Comparison of ENCODE assay signal across 11 mouse cellular contexts in the genomic region with DNA sequence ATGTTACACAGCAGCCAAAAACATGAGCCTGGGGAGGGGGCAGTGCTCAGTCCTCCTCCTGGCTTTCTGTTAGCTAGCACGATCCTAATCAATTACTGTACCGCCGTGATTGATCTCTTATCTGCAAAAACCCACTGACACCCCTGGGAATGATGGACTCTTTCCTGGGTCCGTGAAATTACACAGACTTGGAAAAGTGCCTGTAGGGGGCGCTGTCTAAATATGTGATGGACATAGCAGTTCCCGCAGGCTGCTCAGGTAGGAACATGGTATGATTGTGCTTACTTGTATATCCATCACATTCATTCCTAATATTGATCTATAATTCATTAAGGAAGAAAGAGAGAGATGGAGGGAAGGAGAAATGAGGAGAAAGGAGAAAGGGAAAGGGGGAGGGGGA.
DNase-seq lines count a peak whose midpoint lies in the region; ATAC-seq and TF ChIP-seq lines count a peak whose summit lies in the region.
"Had no signal": no experiment of that assay in that cellular context is flagged by ENCODE, and none has a peak within 500 bp of the region (broad histone marks: within the 10 kb centered on the region; RNA-seq: fewer than 3 reads in every experiment).

No protein-coding gene starts in this region.

- H3K4me3 ChIP-seq in left cerebral cortex, adult 2 months = no peak overlapping the region
- H3K4me3 ChIP-seq in intestine, embryonic 16.5 days (ENCODE audit: low read length) = no peak overlapping the region
- H3K4me3 ChIP-seq: forebrain, embryonic 10.5 days; hindbrain, embryonic 10.5 days; limb, embryonic 13.5 days had no signal

- no peak for ATAC-seq in intestine, embryonic 16.5 days

- H3K36me3 ChIP-seq in splenic B cell, adult 2 months (ENCODE audit: control insufficient read depth, insufficient read depth, low read length, poor library complexity, severe bottlenecking) = no peaks in the 10 kb centered on the region
- H3K36me3 ChIP-seq in intestine, embryonic 16.5 days (ENCODE audit: control insufficient read depth, insufficient read depth, low read length) = no peaks in the 10 kb centered on the region
- H3K36me3 ChIP-seq: forebrain, embryonic 10.5 days; hindbrain, embryonic 10.5 days; limb, embryonic 13.5 days had no signal

- 74% methylated on average over 6 of the region's 6 CpGs for WGBS in intestine, embryonic 16.5 days

- no peak overlapping the region for H3K4me2 ChIP-seq in intestine, embryonic 16.5 days (ENCODE audit: low read depth, low read length)
- H3K4me2 ChIP-seq: limb, embryonic 13.5 days had no signal

- H3K27ac ChIP-seq in left cerebral cortex, adult 2 months = no peak overlapping the region
- H3K27ac ChIP-seq in intestine, embryonic 16.5 days (ENCODE audit: low read length) = no peak overlapping the region
- H3K27ac ChIP-seq: forebrain, embryonic 10.5 days; hindbrain, embryonic 10.5 days; limb, embryonic 13.5 days had no signal

- no peaks in the 10 kb centered on the region for H3K4me1 ChIP-seq in intestine, embryonic 16.5 days (ENCODE audit: control insufficient read depth, insufficient read depth, low read length)
- H3K4me1 ChIP-seq: hindbrain, embryonic 10.5 days had no signal

- TF ChIP-seq CTCF in left cerebral cortex, adult 2 months (IDR thresholded peaks at IDR 0.05) = peak; percentile 53

- DNase-seq in left cerebral cortex, adult 2 months (ENCODE audit: extremely low spot score in 1 of 2, low spot score in 2 of 2) = no peak
- no peak for DNase-seq in left cerebral cortex, postnatal 4 days
- DNase-seq in R1 (ENCODE audit: low read depth, low spot score) = peak; percentile 28
- DNase-seq in c-Kit-positive CD71-positive TER-119-positive erythroid progenitor cells, embryonic 14.5 days (ENCODE audit: low spot score) = peak; percentile 1
- peak; percentile 43 for DNase-seq in splenic B cell, adult 2 months (ENCODE audit: low read depth, low spot score)
- DNase-seq in frontal cortex, postnatal 25 days (ENCODE audit: low spot score in 2 of 2) = no peak
- DNase-seq in layer of hippocampus, postnatal 36 days = no peak

- no peaks in the 10 kb centered on the region for H3K9me3 ChIP-seq in intestine, embryonic 16.5 days (ENCODE audit: control insufficient read depth, low read length)
- H3K9me3 ChIP-seq: forebrain, embryonic 10.5 days; hindbrain, embryonic 10.5 days had no signal

- no peak overlapping the region for H3K9ac ChIP-seq in intestine, embryonic 16.5 days (ENCODE audit: low read depth, low read length)
- H3K9ac ChIP-seq: limb, embryonic 13.5 days had no signal

- intact Hi-C loops in left cerebral cortex, adult 2 months (cut with DNase I) = loop anchor here (10.0 kb wide), 1 partner anchor 725 kb away; no protein-coding TSS in a partner anchor
- intact Hi-C loops in left cerebral cortex, postnatal 4 days (cut with DNase I) = no loop called here

- no peaks in the 10 kb centered on the region for H3K27me3 ChIP-seq in splenic B cell, adult 2 months (ENCODE audit: control insufficient read depth, insufficient read depth, low read length, poor library complexity, severe bottlenecking)
- no peaks in the 10 kb centered on the region for H3K27me3 ChIP-seq in intestine, embryonic 16.5 days (replicated peaks; ENCODE audit: control insufficient read depth, insufficient read depth, low read length)
- H3K27me3 ChIP-seq: limb, embryonic 13.5 days had no signal

Comparison
In these comparisons a context has a peak if more than half of its experiments do, and no peak if none do; other contexts are left out.
1. DNase-seq: peak in R1 (single experiment), c-Kit-positive CD71-positive TER-119-positive erythroid progenitor cells, embryonic 14.5 days (single experiment) and splenic B cell, adult 2 months (single experiment); none in left cerebral cortex, adult 2 months (0 of 2), left cerebral cortex, postnatal 4 days (single experiment), frontal cortex, postnatal 25 days (0 of 2) and layer of hippocampus, postnatal 36 days (0 of 2).